Mouse (Mus musculus) adrenal gland, adult (tissue): Measurements from ENCODE around the gene Rfx7.
"Not testable (repeated sequence)": the region's sequence is repeated elsewhere in the genome, so short reads cannot be mapped to it uniquely, and the experiment has no call there.

ENCODE experiments used
- DNase-seq, 2 experiments: peaks; one replicate each; pipeline ENCODE4 v3.0.0; 2022 to 2023; ENCODE audit warnings: low spot score in 1 of 2; ENCODE audit not compliant: inconsistent age in 2 of 2

The Rfx7 gene

GRCm38 (mm10) chr9:72662691-72663533 lies 130.9 kb downstream of the Rfx7 start:
- DNase-seq, result peak; percentile 83 to 91

GRCm38 (mm10) chr9:72663534-72663918 lies 131.5 kb downstream of the Rfx7 start:
- no peak for DNase-seq

- DNase-seq, result peak; percentile 46 to 82
These were observed 132.6 kb downstream of the Rfx7 start for GRCm38 (mm10) chr9:72664409-72665351.

GRCm38 (mm10) chr9:72665517-72665916 lies 133.5 kb downstream of the Rfx7 start:
- peak in 1 of 2 experiments; percentile 61 for DNase-seq

GRCm38 (mm10) chr9:72666352-72667021 lies 134.4 kb downstream of the Rfx7 start:
- not testable (repeated sequence) for DNase-seq

GRCm38 (mm10) chr9:72667126-72667525 lies 135.1 kb downstream of the Rfx7 start:
- no peak for DNase-seq

GRCm38 (mm10) chr9:72669383-72669782 lies 137.3 kb downstream of the Rfx7 start:
- peak in 1 of 2 experiments; percentile 70 for DNase-seq

GRCm38 (mm10) chr9:72672361-72672760 lies 140.3 kb downstream of the Rfx7 start:
- peak; percentile 75 to 94 for DNase-seq
